In the genomic region with DNA sequence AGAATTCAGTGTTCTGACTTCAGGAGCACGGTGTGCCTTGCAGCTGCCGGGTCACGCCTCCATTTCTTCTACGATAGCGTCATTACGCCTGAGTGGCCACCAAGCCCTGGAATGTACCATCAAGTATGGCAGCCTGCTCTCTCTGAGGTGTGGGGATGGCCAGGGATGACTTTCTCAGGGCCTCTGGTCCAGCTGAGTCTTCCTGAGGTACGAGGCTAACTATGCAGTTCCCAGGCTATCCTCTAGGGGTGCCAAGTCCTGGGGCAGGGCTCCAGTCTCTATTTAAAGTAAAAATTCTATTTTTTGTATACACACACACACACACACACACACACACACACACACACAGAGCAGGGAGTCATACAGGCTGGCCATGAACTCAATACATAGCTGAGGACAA, we compare ENCODE assay signal across 10 mouse cellular contexts. TPM values are rescaled to one million over a fixed set of nuclear protein-coding genes. Genes with fewer than 3 reads are reported as not detected.
DNase-seq lines count a peak whose midpoint lies in the region; ATAC-seq and TF ChIP-seq lines count a peak whose summit lies in the region.
"Had no signal": no experiment of that assay in that cellular context is flagged by ENCODE, and none has a peak within 500 bp of the region (broad histone marks: within the 10 kb centered on the region; RNA-seq: fewer than 3 reads in every experiment).

No protein-coding gene starts in this region.

- H3K27me3 ChIP-seq in hindbrain, postnatal 0 days (ENCODE audit: insufficient read depth, low read length): no peaks in the 10 kb centered on the region
- H3K27me3 ChIP-seq in hindbrain, embryonic 13.5 days: no peaks in the 10 kb centered on the region
- no peaks in the 10 kb centered on the region for H3K27me3 ChIP-seq in embryonic facial prominence, embryonic 10.5 days (replicated peaks; ENCODE audit: low read depth, poor library complexity, severe bottlenecking)
- no peaks in the 10 kb centered on the region for H3K27me3 ChIP-seq in splenic B cell, adult 2 months (ENCODE audit: control insufficient read depth, insufficient read depth, low read length, poor library complexity, severe bottlenecking)
- H3K27me3 ChIP-seq: forebrain, embryonic 13.5 days; Patski had no signal

- H3K4me3 ChIP-seq in hindbrain, postnatal 0 days (ENCODE audit: low read length): no peak overlapping the region
- H3K4me3 ChIP-seq in hindbrain, embryonic 13.5 days: no peak overlapping the region
- H3K4me3 ChIP-seq in embryonic facial prominence, embryonic 10.5 days: no peak overlapping the region
- H3K4me3 ChIP-seq: forebrain, embryonic 13.5 days had no signal

- DNase-seq in hindbrain, postnatal 0 days (ENCODE audit: low spot score): peak; percentile 45
- DNase-seq in retina, postnatal 1 day: peak; percentile 55
- no peak for DNase-seq in retina, embryonic 14.5 days (ENCODE audit: low spot score)
- DNase-seq in embryonic facial prominence, embryonic 10.5 days (ENCODE audit: low spot score): peak; percentile 39
- peak; percentile 61 for DNase-seq in splenic B cell, adult 2 months (ENCODE audit: low read depth, low spot score)
- DNase-seq in frontal cortex, adult 2 months (ENCODE audit: extremely low spot score in 1 of 2, low spot score in 1 of 2): no peak
- DNase-seq in layer of hippocampus, adult 8-10 months (ENCODE audit: low spot score in 2 of 2): no peak

- TF ChIP-seq CTCF in hindbrain, postnatal 0 days (IDR thresholded peaks at IDR 0.05; ENCODE audit: low read depth): peak; percentile 59

- H3K4me1 ChIP-seq in hindbrain, postnatal 0 days (ENCODE audit: insufficient read depth, low read length): no peaks in the 10 kb centered on the region
- no peaks in the 10 kb centered on the region; the same call in 1 of the 2 replicates for H3K4me1 ChIP-seq in hindbrain, embryonic 13.5 days (replicated peaks)
- peaks cover 7% of the 10 kb centered on the region for H3K4me1 ChIP-seq in embryonic facial prominence, embryonic 10.5 days
- H3K4me1 ChIP-seq: forebrain, embryonic 13.5 days had no signal

- no peak overlapping the region for H3K27ac ChIP-seq in hindbrain, postnatal 0 days
- H3K27ac ChIP-seq in hindbrain, embryonic 13.5 days: no peak overlapping the region
- no peak overlapping the region for H3K27ac ChIP-seq in embryonic facial prominence, embryonic 10.5 days (replicated peaks)
- H3K27ac ChIP-seq: forebrain, embryonic 13.5 days had no signal

- H3K4me2 ChIP-seq in hindbrain, postnatal 0 days (ENCODE audit: low read depth, low read length): no peak overlapping the region
- no peak overlapping the region for H3K4me2 ChIP-seq in hindbrain, embryonic 13.5 days
- H3K4me2 ChIP-seq: forebrain, embryonic 13.5 days had no signal

- no peak overlapping the region for H3K9ac ChIP-seq in hindbrain, postnatal 0 days (replicated peaks; ENCODE audit: low read length)
- H3K9ac ChIP-seq in hindbrain, embryonic 13.5 days: no peak overlapping the region
- H3K9ac ChIP-seq: forebrain, embryonic 13.5 days had no signal

- H3K36me3 ChIP-seq in hindbrain, postnatal 0 days (ENCODE audit: insufficient read depth, low read length): peaks cover 6% of the 10 kb centered on the region; the same call in 1 of the 2 replicates
- H3K36me3 ChIP-seq in hindbrain, embryonic 13.5 days: peaks cover 25% of the 10 kb centered on the region
- peaks cover 22% of the 10 kb centered on the region for H3K36me3 ChIP-seq in embryonic facial prominence, embryonic 10.5 days (replicated peaks)
- no peaks in the 10 kb centered on the region for H3K36me3 ChIP-seq in splenic B cell, adult 2 months (ENCODE audit: control insufficient read depth, insufficient read depth, low read length, poor library complexity, severe bottlenecking)

- WGBS in hindbrain, postnatal 0 days: 58% methylated on average over 7 of the region's 7 CpGs
- 62% methylated on average over 7 of the region's 7 CpGs for WGBS in hindbrain, embryonic 13.5 days
- WGBS in embryonic facial prominence, embryonic 10.5 days: 66% methylated on average over 7 of the region's 7 CpGs

- no peaks in the 10 kb centered on the region for H3K9me3 ChIP-seq in hindbrain, postnatal 0 days (ENCODE audit: low read length)
- H3K9me3 ChIP-seq in hindbrain, embryonic 13.5 days: no peaks in the 10 kb centered on the region
- H3K9me3 ChIP-seq in embryonic facial prominence, embryonic 10.5 days: no peaks in the 10 kb centered on the region
- H3K9me3 ChIP-seq: forebrain, embryonic 13.5 days had no signal

- ATAC-seq in hindbrain, postnatal 0 days: no peak
- no peak for ATAC-seq in hindbrain, embryonic 13.5 days (ENCODE audit: low FRiP score)
- ATAC-seq: forebrain, embryonic 13.5 days; Patski had no signal

RNA-seq across cellular contexts. Expression of gene Nenf, which starts 12.4 kb away (rescaled TPM):
- 143 and 171 TPM in 2 replicates for total RNA-seq in hindbrain, postnatal 0 days (2014; rRNA removed)
- 177 and 182 TPM in 2 replicates for polyA plus RNA-seq in hindbrain, postnatal 0 days (2015; fragmentation: Nextera tagmentation; extraction: Ambion mirVana)
- polyA plus RNA-seq in hindbrain, embryonic 13.5 days (2015; fragmentation: Nextera tagmentation; extraction: Ambion mirVana): 105 and 109 TPM in 2 replicates
- 42.8 and 48.6 TPM in 2 replicates for polyA plus RNA-seq in embryonic facial prominence, embryonic 10.5 days (2016; fragmentation: Nextera tagmentation; extraction: Ambion mirVana)
- polyA plus RNA-seq in frontal cortex, adult 2 months (2012; rRNA removed): 155 and 168 TPM in 2 replicates
- total RNA-seq in layer of hippocampus, adult 8-10 months (2022): 10 to 100 TPM; 57.8 to 80.1 (median 66.1) TPM

RNA-seq across cellular contexts. Expression of gene Tmem206, which starts 20.1 kb away (rescaled TPM):
- total RNA-seq in hindbrain, postnatal 0 days (2014; rRNA removed): 22.5 and 24.9 TPM in 2 replicates
- 23.2 and 24.0 TPM in 2 replicates for polyA plus RNA-seq in hindbrain, postnatal 0 days (2015; fragmentation: Nextera tagmentation; extraction: Ambion mirVana)
- 36.7 and 39.9 TPM in 2 replicates for polyA plus RNA-seq in hindbrain, embryonic 13.5 days (2015; fragmentation: Nextera tagmentation; extraction: Ambion mirVana)
- 25.4 and 26.0 TPM in 2 replicates for polyA plus RNA-seq in embryonic facial prominence, embryonic 10.5 days (2016; fragmentation: Nextera tagmentation; extraction: Ambion mirVana)
- polyA plus RNA-seq in frontal cortex, adult 2 months (2012; rRNA removed): 9.6 and 11.2 TPM in 2 replicates
- total RNA-seq in layer of hippocampus, adult 8-10 months (2022): 10 to 100 TPM in 3 of 4 experiments, 1 to 10 TPM in 1; 9.0 to 15.2 (median 11.7) TPM

Comparison
In these comparisons a context has a peak if more than half of its experiments do, and no peak if none do; other contexts are left out.
1. DNase-seq: peak in hindbrain, postnatal 0 days (single experiment), retina, postnatal 1 day (single experiment), embryonic facial prominence, embryonic 10.5 days (single experiment) and splenic B cell, adult 2 months (single experiment); none in retina, embryonic 14.5 days (single experiment), frontal cortex, adult 2 months (0 of 2) and layer of hippocampus, adult 8-10 months (0 of 2).